Mouse (Mus musculus) MEL (cell line): ENCODE data around the gene Faf1. TPM values are rescaled to one million over a fixed set of nuclear protein-coding genes. Genes with fewer than 3 reads are reported as not detected.

Experiments used
- DNase-seq: peaks from one replicate; pipeline ENCODE4 v3.0.0; 2011; ENCODE audit warnings: low read depth, low spot score
- H3K27ac ChIP-seq: 2 replicates; pipeline ENCODE4 v1.5.1; 2012; ENCODE audit warnings: low read depth, mild to moderate bottlenecking, control low read depth, low read length, moderate library complexity; ENCODE audit not compliant: control insufficient read depth
- H3K27me3 ChIP-seq, 2 experiments: fragments of 150-350 bp in 1 of 2; sonication (generic) in 1 of 2; 2 replicates each; pipeline ENCODE4 v1.6.1; 2012; ENCODE audit warnings: low read length in 2 of 2, mild to moderate bottlenecking in 2 of 2, improper control_type of control experiment in 1 of 2, moderate library complexity in 1 of 2; ENCODE audit not compliant: insufficient read depth in 2 of 2, control insufficient read depth in 1 of 2
- H3K36me3 ChIP-seq, 2 experiments: 2 replicates each; pipeline ENCODE4 v1.6.1; 2012 to 2014; ENCODE audit warnings: low read length in 2 of 2, improper control_type of control experiment in 1 of 2, inconsistent platforms in 1 of 2, mild to moderate bottlenecking in 1 of 2; ENCODE audit not compliant: insufficient read depth in 2 of 2, control insufficient read depth in 1 of 2
- H3K4me1 ChIP-seq, 2 experiments: fragments of 150-350 bp in 1 of 2; sonication (generic) in 1 of 2; 2 replicates each; pipeline ENCODE4 v1.6.1; 2012; ENCODE audit warnings: low read length in 2 of 2, improper control_type of control experiment in 1 of 2, mild to moderate bottlenecking in 1 of 2; ENCODE audit not compliant: insufficient read depth in 2 of 2, control insufficient read depth in 1 of 2
- H3K4me3 ChIP-seq, 2 experiments: fragments of 150-350 bp in 1 of 2; sonication (generic) in 1 of 2; 2 replicates each; pipeline ENCODE4 v1.5.1; 2012; ENCODE audit warnings: low read depth in 2 of 2, low read length in 2 of 2, mild to moderate bottlenecking in 2 of 2, moderate library complexity in 2 of 2, control low read depth in 1 of 2, improper control_type of control experiment in 1 of 2; ENCODE audit not compliant: control insufficient read depth in 1 of 2, insufficient read depth in 1 of 2
- H3K79me2 ChIP-seq: 2 replicates; pipeline ENCODE4 v1.6.1; 2012; ENCODE audit warnings: mild to moderate bottlenecking, low read length, moderate library complexity; ENCODE audit not compliant: control insufficient read depth, poor library complexity, insufficient read depth
- H3K9ac ChIP-seq: 2 replicates; pipeline ENCODE4 v1.6.1; 2012; ENCODE audit warnings: low read depth, mild to moderate bottlenecking, control low read depth, low read length, moderate library complexity; ENCODE audit not compliant: control insufficient read depth, poor library complexity, severe bottlenecking
- H3K9me3 ChIP-seq: fragments of 150-350 bp; sonication (generic); replicated peaks from 2 replicates; pipeline ENCODE4 v1.6.1; 2012; ENCODE audit warnings: mild to moderate bottlenecking, low read length, improper control_type of control experiment, moderate library complexity; ENCODE audit not compliant: insufficient read depth
- BHLHE40 ChIP-seq: IDR thresholded peaks from 2 replicates; pipeline ENCODE4 v1.6.1; 2012; ENCODE audit warnings: low read depth, mild to moderate bottlenecking, inconsistent platforms, low read length, improper control_type of control experiment, borderline replicate concordance
- CHD1 ChIP-seq: IDR thresholded peaks from 2 replicates; pipeline ENCODE4 v1.6.1; 2012; ENCODE audit warnings: low read depth, mild to moderate bottlenecking, inconsistent platforms, low read length, improper control_type of control experiment
- CHD2 ChIP-seq: IDR thresholded peaks from 2 replicates; pipeline ENCODE4 v1.6.1; 2011; ENCODE audit warnings: low read length, improper control_type of control experiment
- E2F4 ChIP-seq: IDR thresholded peaks from 2 replicates; pipeline ENCODE4 v1.6.1; 2011; ENCODE audit warnings: low read depth, low read length, improper control_type of control experiment, borderline replicate concordance
- ELF1 ChIP-seq: IDR thresholded peaks from 2 replicates; pipeline ENCODE4 v1.6.1; 2014; ENCODE audit warnings: low read depth, mild to moderate bottlenecking, inconsistent platforms, low read length, improper control_type of control experiment, moderate library complexity
- EP300 ChIP-seq, 2 experiments: IDR thresholded peaks; 2 replicates each; pipeline ENCODE4 v1.6.1; 2011; ENCODE audit warnings: improper control_type of control experiment in 2 of 2, low read length in 2 of 2, low read depth in 1 of 2, mild to moderate bottlenecking in 1 of 2
- GABPA ChIP-seq: IDR thresholded peaks from 2 replicates; pipeline ENCODE4 v1.6.1; 2012; ENCODE audit warnings: low read depth, mild to moderate bottlenecking, inconsistent platforms, low read length, improper control_type of control experiment, moderate library complexity
- JUND ChIP-seq: IDR thresholded peaks from 2 replicates; pipeline ENCODE4 v1.6.1; 2011; ENCODE audit warnings: low read depth, mild to moderate bottlenecking, improper control_type of control experiment, low read length
- KAT2A ChIP-seq: conservative IDR thresholded peaks from 2 replicates; pipeline ENCODE4 v1.6.1; 2012; ENCODE audit warnings: low read depth, low read length, improper control_type of control experiment, inconsistent platforms
- MEF2A ChIP-seq: IDR thresholded peaks from 2 replicates; pipeline ENCODE4 v1.6.1; 2014; ENCODE audit warnings: low read depth, mild to moderate bottlenecking, inconsistent platforms, low read length, improper control_type of control experiment; ENCODE audit not compliant: poor library complexity, insufficient replicate concordance, severe bottlenecking; ENCODE audit errors: extremely low read depth
- MXI1 ChIP-seq: IDR thresholded peaks from 2 replicates; pipeline ENCODE4 v1.6.1; 2011; ENCODE audit warnings: mild to moderate bottlenecking, low read depth, low read length, improper control_type of control experiment
- MYB ChIP-seq: IDR thresholded peaks from 2 replicates; pipeline ENCODE4 v1.6.1; 2011; ENCODE audit warnings: mild to moderate bottlenecking, low read depth, low read length, improper control_type of control experiment
- MYC ChIP-seq: IDR thresholded peaks from 2 replicates; pipeline ENCODE4 v1.6.1; 2011; ENCODE audit warnings: low read depth, mild to moderate bottlenecking, low read length, improper control_type of control experiment, moderate library complexity
- NELFE ChIP-seq: IDR thresholded peaks from 2 replicates; pipeline ENCODE4 v1.6.1; 2011; ENCODE audit warnings: low read depth, low read length, improper control_type of control experiment
- NRF1 ChIP-seq: IDR thresholded peaks from 2 replicates; pipeline ENCODE4 v1.6.1; 2014; ENCODE audit warnings: low read depth, mild to moderate bottlenecking, inconsistent platforms, low read length, improper control_type of control experiment, moderate library complexity; ENCODE audit not compliant: poor library complexity, insufficient read depth, severe bottlenecking
- POLR2A ChIP-seq, 2 experiments: IDR thresholded peaks; 2 replicates each; pipeline ENCODE4 v1.6.1; 2011 to 2012; ENCODE audit warnings: low read length in 2 of 2, mild to moderate bottlenecking in 2 of 2, control low read depth in 1 of 2, improper control_type of control experiment in 1 of 2, low read depth in 1 of 2, moderate library complexity in 1 of 2; ENCODE audit not compliant: control insufficient read depth in 1 of 2, insufficient read depth in 1 of 2, poor library complexity in 1 of 2
- POLR2AphosphoS2 ChIP-seq: IDR thresholded peaks from 2 replicates; pipeline ENCODE4 v1.6.1; 2011; ENCODE audit warnings: low read length, improper control_type of control experiment
- RCOR1 ChIP-seq: IDR thresholded peaks from 2 replicates; pipeline ENCODE4 v1.6.1; 2012; ENCODE audit warnings: low read depth, mild to moderate bottlenecking, inconsistent platforms, low read length, improper control_type of control experiment
- SIN3A ChIP-seq: IDR thresholded peaks from 2 replicates; pipeline ENCODE4 v1.6.1; 2012; ENCODE audit warnings: low read length, improper control_type of control experiment, inconsistent platforms
- SMC3 ChIP-seq: IDR thresholded peaks from 2 replicates; pipeline ENCODE4 v1.6.1; 2011; ENCODE audit warnings: low read depth, low read length, improper control_type of control experiment
- TBP ChIP-seq: IDR thresholded peaks from 2 replicates; pipeline ENCODE4 v1.8.0; 2011; ENCODE audit warnings: low read depth, low read length, improper control_type of control experiment
- TCF12 ChIP-seq: IDR thresholded peaks from 2 replicates; pipeline ENCODE4 v1.6.1; 2014; ENCODE audit warnings: low read depth, mild to moderate bottlenecking, inconsistent platforms, low read length, improper control_type of control experiment, moderate library complexity
- UBTF ChIP-seq: IDR thresholded peaks from 2 replicates; pipeline ENCODE4 v1.6.1; 2012; ENCODE audit warnings: low read depth, mild to moderate bottlenecking, inconsistent platforms, low read length, improper control_type of control experiment, moderate library complexity, borderline replicate concordance; ENCODE audit not compliant: insufficient read depth
- USF2 ChIP-seq, 2 experiments: IDR thresholded peaks; 2 replicates each; pipeline ENCODE4 v1.6.1; 2011 to 2012; ENCODE audit warnings: improper control_type of control experiment in 2 of 2, low read length in 2 of 2, borderline replicate concordance in 1 of 2, inconsistent platforms in 1 of 2, low read depth in 1 of 2, mild to moderate bottlenecking in 1 of 2; ENCODE audit not compliant: insufficient read depth in 1 of 2
- ZMIZ1 ChIP-seq: IDR thresholded peaks from 2 replicates; pipeline ENCODE4 v1.6.1; 2012; ENCODE audit warnings: low read depth, mild to moderate bottlenecking, inconsistent platforms, low read length, improper control_type of control experiment, moderate library complexity
- ZNF384 ChIP-seq: IDR thresholded peaks from 2 replicates; pipeline ENCODE4 v1.6.1; 2012; ENCODE audit warnings: low read depth, mild to moderate bottlenecking, inconsistent platforms, low read length, improper control_type of control experiment
- polyA plus RNA-seq, 2 experiments: library from polyadenylated mRNA; stranded (reverse) in 1 of 2; unstranded in 1 of 2; fragments of >175 nt in 1 of 2; fragments of >200 nt in 1 of 2; gene quantifications; 2 replicates each; pipeline versions ENCODE4 v1.2.1 to v1.2.4; 2012; ENCODE audit warnings: low replicate concordance in 2 of 2, low read depth in 1 of 2; ENCODE audit not compliant: insufficient read length in 2 of 2, insufficient read depth in 1 of 2, missing spikeins in 1 of 2
- total RNA-seq: library from RNA; depleted of rRNA; stranded (reverse); fragments of 300-350 nt; gene quantifications from 2 replicates; pipeline ENCODE4 v1.2.3, GENCODE M21; 2012

The Faf1 gene
- total and polyA plus RNA-seq, 3 experiments = 36.5 to 37.6 TPM; not detected in 1

- H3K4me3 ChIP-seq = no peak overlapping the region
- TF ChIP-seq TCF12 (no peak), SMC3 (no peak), POLR2A (IDR thresholded peaks at IDR 0.05; ENCODE audit: control insufficient read depth in 1 of 2, insufficient read depth in 1 of 2, low read depth in 1 of 2, low read length in 2 of 2, poor library complexity in 1 of 2) (no peak), ZMIZ1 (no peak), UBTF (no peak), BHLHE40 (no peak), TBP (no peak), MEF2A (no peak), MYB (no peak), MXI1 (no peak), E2F4 (no peak), CHD1 (no peak), RCOR1 (no peak), ZNF384 (no peak), MYC (no peak), EP300 (IDR thresholded peaks at IDR 0.05; ENCODE audit: low read depth in 1 of 2, low read length in 2 of 2) (no peak), NRF1 (no peak), ELF1 (no peak), GABPA (no peak), SIN3A (no peak)
- TF ChIP-seq, all 39 proteins: peak for 0
- no peak for DNase-seq
- H3K36me3 ChIP-seq = peaks cover 0 to 7% of the 10 kb centered on the region in 2 experiments; a peak in 2 of 4 replicates
- H3K27ac ChIP-seq = no peak overlapping the region
- H3K79me2 ChIP-seq = no peaks in the 10 kb centered on the region
- no peaks in the 10 kb centered on the region for H3K4me1 ChIP-seq
- no peaks in the 10 kb centered on the region for H3K27me3 ChIP-seq
- no peaks in the 10 kb centered on the region for H3K9me3 ChIP-seq
- H3K9ac ChIP-seq = no peak overlapping the region
These were observed 254.5 kb downstream of the Faf1 start for GRCm38 (mm10) chr4:109930935-109931334.

GRCm38 (mm10) chr4:109936557-109936956 is 260.2 kb downstream of the Faf1 start:
- TF ChIP-seq CHD2 = no peak
- TF ChIP-seq NELFE = no peak
- no peak for TF ChIP-seq MEF2A
- TF ChIP-seq JUND = no peak
- TF ChIP-seq SIN3A = no peak
- TF ChIP-seq KAT2A = no peak
- TF ChIP-seq POLR2AphosphoS2 = no peak
- no peak for TF ChIP-seq BHLHE40
- no peak for TF ChIP-seq RCOR1
- TF ChIP-seq CHD1 = no peak
- no peak for TF ChIP-seq GABPA
- TF ChIP-seq USF2 (IDR thresholded peaks at IDR 0.05; ENCODE audit: borderline replicate concordance in 1 of 2, insufficient read depth in 1 of 2, low read depth in 1 of 2, low read length in 2 of 2) = no peak
- TF ChIP-seq, all 39 proteins: peak for 0
- Histone ChIP-seq H3K9ac (no peak overlapping the region), H3K36me3 (0 out of 4 replicates have a peak, but pooled peaks cover 0 to 4% of the 10 kb centered on the region in 2 experiments), H3K9me3 (no peaks in the 10 kb centered on the region), H3K79me2 (no peaks in the 10 kb centered on the region), H3K27ac (no peak overlapping the region), H3K4me3 (no peak overlapping the region), H3K27me3 (no peaks in the 10 kb centered on the region), H3K4me1 (0 out of 4 replicates have a peak, but pooled peaks cover 0 to 3% of the 10 kb centered on the region in 2 experiments)
- DNase-seq = peak; percentile 57
